Mouse (Mus musculus) c-Kit-positive CD71-positive TER-119-negative erythroid progenitor cells, embryonic 14.5 days (primary cell): ENCODE results near the gene BC049715.

Experiments used
- DNase-seq: peaks from one replicate; pipeline ENCODE4 v3.0.0-alpha.2; 2013; ENCODE audit warnings: low read depth

BC049715 gene

GRCm38 (mm10) chr6:136808631-136809046 is 18.8 kb upstream of the BC049715 start:
- no peak for DNase-seq

GRCm38 (mm10) chr6:136809077-136809476 is 18.3 kb upstream of the BC049715 start:
- DNase-seq: peak; percentile 63

GRCm38 (mm10) chr6:136809673-136810072 is 17.8 kb upstream of the BC049715 start:
- no peak for DNase-seq

DNA sequence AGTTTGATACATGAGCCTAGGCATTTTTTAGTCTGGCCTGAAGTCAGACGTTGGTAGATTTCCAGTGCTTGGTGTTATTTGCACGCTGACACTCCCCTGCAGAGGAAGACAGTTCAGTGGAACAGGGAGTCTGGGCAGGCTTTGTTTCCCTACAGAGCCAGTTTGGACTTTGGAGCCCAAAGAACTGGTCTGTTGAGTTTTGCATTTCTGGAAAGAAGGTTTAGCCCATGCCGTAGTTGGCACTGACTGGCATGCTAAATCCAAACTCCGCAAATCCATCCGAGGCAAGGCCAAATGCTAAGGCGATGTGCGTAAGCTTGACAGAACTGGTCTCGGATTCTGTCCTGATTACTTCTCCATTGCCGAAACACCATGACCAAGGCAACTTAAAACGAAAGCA is 16.2 kb upstream of the BC049715 start:
- DNase-seq: no peak

- DNase-seq: no peak
These were observed 14.3 kb upstream of the BC049715 start for GRCm38 (mm10) chr6:136813117-136813516.

DNA sequence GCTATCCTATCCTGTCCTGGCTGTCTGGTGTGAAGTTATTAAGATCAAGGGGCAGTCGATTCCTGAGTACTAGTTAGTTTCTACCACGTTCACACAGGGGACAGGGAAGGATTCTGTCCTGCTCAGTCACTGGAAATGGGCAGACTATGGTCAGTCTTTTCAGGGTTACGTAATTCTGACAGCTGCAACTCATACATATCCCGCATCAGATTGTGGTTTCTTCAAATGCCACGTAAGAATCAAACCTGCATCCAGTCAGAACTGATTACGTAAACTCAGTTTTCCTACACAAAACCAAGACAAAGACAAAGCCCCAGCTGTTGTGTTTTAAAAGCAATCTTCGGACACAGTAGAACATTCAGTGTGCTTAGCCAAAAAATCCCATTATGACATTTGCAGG is 12.0 kb upstream of the BC049715 start:
- DNase-seq: no peak

DNA sequence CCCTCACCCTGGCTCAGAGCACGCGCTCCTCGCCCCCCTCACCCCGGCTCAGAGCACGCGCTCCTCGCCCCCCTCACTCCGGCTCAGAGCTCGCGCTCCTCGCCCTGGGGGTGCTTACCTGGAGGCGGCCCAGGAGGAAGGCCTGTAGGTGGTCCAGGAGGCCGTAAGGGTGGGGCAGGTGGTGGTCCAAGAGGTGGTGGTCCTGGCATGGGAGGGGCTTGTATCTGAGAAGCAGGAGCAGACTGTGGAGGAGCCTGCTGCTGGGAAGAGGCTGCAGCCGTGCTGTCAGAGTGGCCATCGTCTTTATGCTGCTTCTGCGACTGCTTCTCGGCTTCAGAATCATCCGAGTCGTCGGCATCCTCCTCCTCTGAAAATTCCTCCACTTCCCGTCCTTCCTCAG is 10.6 kb upstream of the BC049715 start:
- no peak for DNase-seq

- no peak for DNase-seq
These were observed 9.9 kb upstream of the BC049715 start for GRCm38 (mm10) chr6:136817549-136817948.

DNA sequence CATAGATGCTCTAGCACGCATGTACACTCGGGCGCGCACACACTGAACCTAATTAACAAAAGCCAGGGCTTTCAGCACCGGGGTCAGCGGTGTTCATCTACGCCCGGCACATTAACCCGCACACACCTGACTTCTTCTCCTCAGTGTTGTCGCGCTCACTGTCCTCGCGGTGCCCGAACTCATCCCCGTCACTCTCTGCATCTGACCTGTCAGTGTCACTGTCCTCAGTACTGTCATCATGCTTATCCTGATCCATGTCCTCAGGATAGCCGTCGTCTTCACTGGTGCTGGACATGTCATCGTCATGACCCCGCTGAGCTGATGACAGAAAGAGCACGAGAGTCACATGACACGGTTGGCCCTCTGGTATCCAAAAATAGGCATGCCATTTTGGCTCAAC is 7.0 kb upstream of the BC049715 start:
- DNase-seq: no peak

- DNase-seq: no peak
These were observed 6.3 kb upstream of the BC049715 start for GRCm38 (mm10) chr6:136821086-136821485.

GRCm38 (mm10) chr6:136824987-136825386 is 2.4 kb upstream of the BC049715 start:
- DNase-seq: no peak

- DNase-seq: no peak
These were observed 310 bp upstream of the BC049715 start for GRCm38 (mm10) chr6:136827116-136827515.

GRCm38 (mm10) chr6:136827881-136828561 is 595 bp downstream of the BC049715 start, which contains the start of gene Wbp11:
Gene Wbp11 (minus strand): TSS chr6:136828233.
- peak; percentile 93 for DNase-seq

- DNase-seq: no peak
These were observed 1.3 kb downstream of the BC049715 start for GRCm38 (mm10) chr6:136828681-136829080.

GRCm38 (mm10) chr6:136831712-136832111 is 4.3 kb downstream of the BC049715 start:
- no peak for DNase-seq

DNA sequence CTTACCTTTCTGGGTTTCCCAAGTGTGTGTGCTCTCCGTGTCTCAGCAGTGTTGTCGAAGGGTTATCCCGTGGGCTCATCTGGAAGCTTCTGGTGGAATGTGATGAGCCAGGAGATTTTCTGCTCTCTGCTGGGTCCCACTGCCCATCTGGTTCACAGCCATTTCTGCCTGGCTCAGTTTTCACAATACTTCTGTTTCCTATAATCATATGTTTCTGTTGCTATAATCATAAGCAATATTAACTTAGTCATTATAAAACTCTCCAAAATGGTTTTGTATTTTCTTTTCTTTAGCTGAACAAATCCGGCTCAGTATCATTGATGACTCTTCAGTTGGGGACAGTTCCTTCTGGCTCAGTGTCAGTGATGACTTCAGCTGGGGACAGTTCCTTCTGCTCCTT is 7.9 kb downstream of the BC049715 start, which contains the start of gene Smco3:
TSS of gene Smco3 (minus strand) at position 101 of the 400 bp plus-strand sequence.
- DNase-seq: no peak

DNA sequence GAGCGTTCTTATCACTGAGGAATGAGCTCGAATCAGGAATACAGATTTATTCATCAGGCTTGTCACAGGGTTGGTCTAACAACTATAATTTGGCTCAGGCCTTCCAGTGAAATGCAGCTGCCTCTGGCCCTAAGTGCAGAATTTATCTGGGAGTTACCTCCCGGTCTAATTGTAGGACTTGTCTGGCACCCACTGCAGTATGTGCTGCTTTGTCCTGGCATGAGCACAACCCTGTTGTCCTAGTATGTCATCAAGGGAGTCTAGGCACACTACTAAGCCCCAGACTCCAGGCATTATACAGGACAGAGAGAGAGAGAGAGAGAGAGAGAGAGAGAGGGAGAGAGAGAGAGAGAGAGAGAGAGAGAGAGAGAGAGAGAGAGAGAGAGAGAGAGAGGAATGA is 9.9 kb downstream of the BC049715 start:
- no peak for DNase-seq

- no peak for DNase-seq
These were observed 17.5 kb downstream of the BC049715 start for GRCm38 (mm10) chr6:136844903-136845302.

- no peak for DNase-seq
These were observed 18.5 kb downstream of the BC049715 start for GRCm38 (mm10) chr6:136845706-136846480.

DNA sequence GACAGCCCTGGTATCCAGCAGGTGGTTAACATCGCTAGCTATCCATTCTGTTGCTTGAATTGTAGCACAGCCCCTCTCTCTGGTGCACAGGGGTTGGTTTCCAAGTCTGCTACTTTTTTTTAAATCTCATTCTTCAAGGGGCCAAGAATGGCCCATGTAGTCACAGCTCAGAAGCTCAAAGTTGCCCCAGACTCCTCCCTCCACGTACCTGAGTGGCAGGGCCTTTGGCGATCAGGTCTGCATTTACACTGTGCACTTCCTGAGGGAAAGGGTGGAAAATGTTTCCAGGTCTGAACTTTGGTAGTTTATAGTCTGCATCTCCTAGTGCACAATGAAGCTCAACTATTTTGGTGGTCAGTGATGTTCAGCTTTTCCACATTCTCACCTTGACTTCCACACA is 19.8 kb downstream of the BC049715 start:
- no peak for DNase-seq

DNA sequence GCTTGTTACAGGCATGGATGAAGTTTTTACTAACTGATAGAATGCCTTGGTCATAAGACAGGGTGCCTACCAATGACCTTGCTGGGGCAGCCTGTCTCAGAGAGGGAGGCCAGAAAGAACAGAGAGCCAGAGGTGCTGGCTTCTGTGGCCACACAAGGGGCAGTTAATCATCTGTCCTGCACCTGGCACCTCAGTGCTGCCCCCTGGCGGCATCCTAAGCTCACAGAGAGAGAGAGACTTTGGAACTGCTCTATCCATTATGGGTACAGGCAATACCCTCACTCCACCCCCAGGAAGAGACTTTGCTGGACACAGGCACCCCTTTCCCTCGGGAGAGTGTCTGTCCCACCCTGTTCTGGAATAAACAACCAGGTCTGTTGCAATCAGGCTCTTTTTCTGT is 20.4 kb downstream of the BC049715 start:
- no peak for DNase-seq

DNA sequence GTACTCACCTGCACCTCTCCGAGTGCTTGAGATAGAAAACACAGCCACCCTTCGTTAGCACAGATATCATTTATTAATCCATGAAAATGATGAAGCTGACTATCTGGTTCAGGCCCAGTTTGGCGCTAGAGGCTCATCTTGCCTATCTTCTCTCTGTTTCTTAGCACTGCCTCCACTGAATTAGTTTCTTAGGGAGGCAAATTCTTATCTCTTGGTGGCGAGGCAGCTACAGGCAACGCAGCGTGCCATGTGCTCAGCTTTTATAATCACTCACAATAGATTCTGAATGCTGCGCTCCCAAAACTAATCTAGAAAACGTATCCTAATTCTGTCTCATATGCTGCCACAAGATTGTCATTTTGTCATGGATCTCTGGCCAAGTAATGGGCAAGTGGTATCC is 21.0 kb downstream of the BC049715 start:
- no peak for DNase-seq

DNA sequence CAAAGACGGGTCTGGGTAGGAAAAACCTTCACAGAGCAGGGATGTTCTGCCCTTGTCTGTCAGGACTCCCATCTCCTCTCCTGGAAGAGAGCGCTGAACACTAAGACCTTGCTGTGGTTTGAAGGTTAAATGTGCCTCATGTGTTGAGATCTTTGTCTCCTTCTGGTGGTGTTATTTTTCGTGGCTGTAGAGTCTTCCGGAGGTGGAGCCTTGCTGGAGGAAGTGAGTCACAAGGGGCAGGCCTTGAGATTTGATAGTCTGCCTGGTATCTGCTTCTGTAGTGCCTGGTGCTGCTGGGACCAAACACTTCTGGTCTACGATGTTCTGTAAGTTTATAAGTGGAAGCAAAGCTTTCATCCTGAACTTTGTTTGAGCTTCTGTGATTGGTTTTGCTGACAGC is 21.5 kb downstream of the BC049715 start:
- no peak for DNase-seq
